Mouse (Mus musculus): ENCODE data around the gene Begain. TPM values are rescaled to one million over a fixed set of nuclear protein-coding genes. Genes with fewer than 3 reads are reported as not detected.

Begain gene
- polyA plus RNA-seq, 1 experiment: 76.4 TPM

DNA sequence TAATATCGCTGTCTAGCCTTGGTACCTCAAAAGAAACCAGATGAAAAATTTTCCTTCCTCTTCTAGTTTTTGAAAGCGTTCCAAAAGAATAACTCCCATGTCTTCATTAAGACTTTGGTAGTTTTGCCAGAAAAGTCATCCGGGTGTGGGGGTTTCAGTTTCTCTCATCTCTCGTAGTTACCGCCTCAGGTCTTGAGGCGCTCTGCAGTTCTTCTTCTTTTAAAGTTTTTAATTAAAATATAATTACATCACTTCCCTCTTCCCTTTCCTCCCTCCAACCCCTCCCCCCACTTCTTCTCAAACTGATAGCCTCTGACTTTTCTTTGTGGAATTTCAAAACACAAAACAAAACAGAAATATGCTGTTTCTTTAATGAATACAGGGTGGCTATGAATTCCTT, 6.1 kb upstream of the Begain start:
- peaks cover 2% of the 10 kb centered on the region; the same call in 1 of the 2 replicates for H3K27me3 ChIP-seq (ENCODE audit: control insufficient read depth, insufficient read depth, low read length)
- no peak overlapping the region for H3K27ac ChIP-seq (ENCODE audit: insufficient read depth, low read length)
- TF ChIP-seq CTCF (IDR thresholded peaks at IDR 0.05; ENCODE audit: borderline replicate concordance, insufficient read depth, low read depth, low read length): no peak
- TF ChIP-seq POLR2A (IDR thresholded peaks at IDR 0.05; ENCODE audit: borderline replicate concordance, insufficient read depth, low read length): no peak
- 79% methylated on average over 6 of the region's 6 CpGs for WGBS
- no peak overlapping the region for H3K4me3 ChIP-seq (replicated peaks; ENCODE audit: insufficient read depth, low read depth, low read length)
- peaks cover 16% of the 10 kb centered on the region for H3K4me1 ChIP-seq (ENCODE audit: control insufficient read depth, insufficient read depth, low read length)
- no peak for DNase-seq

GRCm38 (mm10) chr12:109071248-109071647, 3.2 kb upstream of the Begain start:
- WGBS: 10% methylated on average over 13 of the region's 13 CpGs
- DNase-seq: peak; percentile 79 to 85
- no peak overlapping the region for H3K27ac ChIP-seq (ENCODE audit: insufficient read depth, low read length)
- peaks cover 2% of the 10 kb centered on the region; the same call in 1 of the 2 replicates for H3K27me3 ChIP-seq (ENCODE audit: control insufficient read depth, insufficient read depth, low read length)
- no peak overlapping the region for H3K4me3 ChIP-seq (replicated peaks; ENCODE audit: insufficient read depth, low read depth, low read length)
- H3K4me1 ChIP-seq (ENCODE audit: control insufficient read depth, insufficient read depth, low read length): peaks cover 16% of the 10 kb centered on the region
- TF ChIP-seq POLR2A (IDR thresholded peaks at IDR 0.05; ENCODE audit: borderline replicate concordance, insufficient read depth, low read length) (no peak), CTCF (IDR thresholded peaks at IDR 0.05; ENCODE audit: borderline replicate concordance, insufficient read depth, low read depth, low read length) (no peak)

- no peak for TF ChIP-seq CTCF (IDR thresholded peaks at IDR 0.05; ENCODE audit: borderline replicate concordance, insufficient read depth, low read depth, low read length)
- H3K4me3 ChIP-seq (replicated peaks; ENCODE audit: insufficient read depth, low read depth, low read length): no peak overlapping the region
- no peak overlapping the region for H3K27ac ChIP-seq (ENCODE audit: insufficient read depth, low read length)
- WGBS: 9% methylated on average over 2 of the region's 2 CpGs
- DNase-seq: peak in 1 of 2 experiments; percentile 48
- peaks cover under 1% of the 10 kb centered on the region; the same call in 1 of the 2 replicates for H3K27me3 ChIP-seq (ENCODE audit: control insufficient read depth, insufficient read depth, low read length)
- H3K4me1 ChIP-seq (ENCODE audit: control insufficient read depth, insufficient read depth, low read length): peaks cover 16% of the 10 kb centered on the region
Measured at GRCm38 (mm10) chr12:109069751-109070150, 1.7 kb upstream of the Begain start.

DNA sequence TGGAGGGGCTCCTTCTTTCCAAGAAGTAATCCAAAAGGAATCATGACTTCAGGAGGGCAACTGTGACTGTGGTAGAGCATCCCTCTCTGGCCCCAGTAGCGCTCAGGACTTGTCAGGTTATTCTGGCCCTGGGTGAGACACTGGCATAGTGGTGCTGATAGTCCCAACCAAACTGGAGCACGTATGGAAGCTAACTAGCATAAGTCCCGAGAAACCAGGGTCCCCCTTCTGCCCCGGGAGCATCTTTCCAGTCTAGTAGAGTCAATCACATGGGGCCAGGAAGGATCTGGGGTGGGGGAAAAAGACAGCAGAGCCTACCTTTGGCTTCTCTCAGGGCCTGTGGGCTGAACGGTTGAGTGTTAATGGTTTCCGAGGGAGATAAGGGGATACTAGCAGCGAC, 721 bp upstream of the Begain start:
- H3K27ac ChIP-seq (ENCODE audit: insufficient read depth, low read length): no peak overlapping the region
- WGBS: 89% methylated on average over 7 of the region's 7 CpGs
- no peak overlapping the region for H3K4me3 ChIP-seq (replicated peaks; ENCODE audit: insufficient read depth, low read depth, low read length)
- no peaks in the 10 kb centered on the region; the same call in 1 of the 2 replicates for H3K27me3 ChIP-seq (ENCODE audit: control insufficient read depth, insufficient read depth, low read length)
- DNase-seq: no peak
- peaks cover 16% of the 10 kb centered on the region for H3K4me1 ChIP-seq (ENCODE audit: control insufficient read depth, insufficient read depth, low read length)
- no peak for TF ChIP-seq POLR2A (IDR thresholded peaks at IDR 0.05; ENCODE audit: borderline replicate concordance, insufficient read depth, low read length)
- no peak for TF ChIP-seq CTCF (IDR thresholded peaks at IDR 0.05; ENCODE audit: borderline replicate concordance, insufficient read depth, low read depth, low read length)

DNA sequence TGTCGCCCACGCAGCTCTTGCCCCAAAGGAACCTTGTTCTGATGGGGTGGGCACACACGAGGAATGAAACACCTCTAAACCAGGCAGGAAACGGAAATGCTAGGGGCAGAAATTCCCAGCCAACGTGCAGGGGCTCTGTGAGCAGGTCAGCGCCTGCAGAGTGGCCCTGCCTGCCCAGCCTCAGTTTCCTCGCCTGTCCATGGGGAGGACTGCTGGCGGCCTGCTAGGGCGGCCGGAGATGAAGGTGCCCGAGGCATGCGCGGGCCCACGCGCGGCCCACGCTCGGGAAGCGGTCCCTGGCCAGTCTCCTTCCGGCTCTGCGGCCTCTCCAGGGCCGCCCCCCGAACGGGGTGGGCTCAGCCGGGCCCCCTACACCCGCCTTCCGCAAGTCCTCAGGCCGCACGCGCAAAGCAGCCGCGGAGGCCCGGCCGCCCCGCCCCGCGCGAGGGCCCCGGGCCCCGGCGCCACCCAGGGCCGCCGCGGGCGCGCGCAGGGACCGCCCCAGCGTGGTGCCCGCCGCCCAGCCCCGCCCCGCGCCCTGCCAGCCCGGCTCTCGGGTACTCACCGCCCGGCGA, 369 bp downstream of the Begain start:
- 5% methylated on average over 54 of the region's 59 CpGs for WGBS
- TF ChIP-seq POLR2A (IDR thresholded peaks at IDR 0.05; ENCODE audit: borderline replicate concordance, insufficient read depth, low read length): no peak
- TF ChIP-seq CTCF (IDR thresholded peaks at IDR 0.05; ENCODE audit: borderline replicate concordance, insufficient read depth, low read depth, low read length): no peak

GRCm38 (mm10) chr12:109058660-109059059, 9.4 kb downstream of the Begain start:
- Histone ChIP-seq H3K4me1 (ENCODE audit: control insufficient read depth, insufficient read depth, low read length) (no peaks in the 10 kb centered on the region), H3K4me3 (replicated peaks; ENCODE audit: insufficient read depth, low read depth, low read length) (no peak overlapping the region), H3K27ac (ENCODE audit: insufficient read depth, low read length) (no peak overlapping the region), H3K27me3 (ENCODE audit: control insufficient read depth, insufficient read depth, low read length) (peaks cover 3% of the 10 kb centered on the region; the same call in 1 of the 2 replicates)
- 86% methylated on average over 8 of the region's 8 CpGs for WGBS
- TF ChIP-seq CTCF (IDR thresholded peaks at IDR 0.05; ENCODE audit: borderline replicate concordance, insufficient read depth, low read depth, low read length): no peak
- TF ChIP-seq POLR2A (IDR thresholded peaks at IDR 0.05; ENCODE audit: borderline replicate concordance, insufficient read depth, low read length): no peak
- no peak for DNase-seq

More for the DNA sequence above, 369 bp downstream of the Begain start:
- peaks cover 16% of the 10 kb centered on the region for H3K4me1 ChIP-seq (ENCODE audit: control insufficient read depth, insufficient read depth, low read length)
- DNase-seq: no peak
- H3K27me3 ChIP-seq (ENCODE audit: control insufficient read depth, insufficient read depth, low read length): no peaks in the 10 kb centered on the region; the same call in 1 of the 2 replicates
- no peak overlapping the region for H3K4me3 ChIP-seq (replicated peaks; ENCODE audit: insufficient read depth, low read depth, low read length)
- no peak overlapping the region for H3K27ac ChIP-seq (ENCODE audit: insufficient read depth, low read length)

- H3K27ac ChIP-seq (ENCODE audit: insufficient read depth, low read length): no peak overlapping the region
- no peak overlapping the region for H3K4me3 ChIP-seq (replicated peaks; ENCODE audit: insufficient read depth, low read depth, low read length)
- DNase-seq: no peak
- WGBS: 88% methylated on average over 4 of the region's 4 CpGs
- no peaks in the 10 kb centered on the region for H3K4me1 ChIP-seq (ENCODE audit: control insufficient read depth, insufficient read depth, low read length)
- H3K27me3 ChIP-seq (ENCODE audit: control insufficient read depth, insufficient read depth, low read length): peaks cover 4% of the 10 kb centered on the region; the same call in 1 of the 2 replicates
- TF ChIP-seq CTCF (IDR thresholded peaks at IDR 0.05; ENCODE audit: borderline replicate concordance, insufficient read depth, low read depth, low read length) (no peak), POLR2A (IDR thresholded peaks at IDR 0.05; ENCODE audit: borderline replicate concordance, insufficient read depth, low read length) (no peak)
Measured at GRCm38 (mm10) chr12:109057736-109058135, 10.3 kb downstream of the Begain start.

DNA sequence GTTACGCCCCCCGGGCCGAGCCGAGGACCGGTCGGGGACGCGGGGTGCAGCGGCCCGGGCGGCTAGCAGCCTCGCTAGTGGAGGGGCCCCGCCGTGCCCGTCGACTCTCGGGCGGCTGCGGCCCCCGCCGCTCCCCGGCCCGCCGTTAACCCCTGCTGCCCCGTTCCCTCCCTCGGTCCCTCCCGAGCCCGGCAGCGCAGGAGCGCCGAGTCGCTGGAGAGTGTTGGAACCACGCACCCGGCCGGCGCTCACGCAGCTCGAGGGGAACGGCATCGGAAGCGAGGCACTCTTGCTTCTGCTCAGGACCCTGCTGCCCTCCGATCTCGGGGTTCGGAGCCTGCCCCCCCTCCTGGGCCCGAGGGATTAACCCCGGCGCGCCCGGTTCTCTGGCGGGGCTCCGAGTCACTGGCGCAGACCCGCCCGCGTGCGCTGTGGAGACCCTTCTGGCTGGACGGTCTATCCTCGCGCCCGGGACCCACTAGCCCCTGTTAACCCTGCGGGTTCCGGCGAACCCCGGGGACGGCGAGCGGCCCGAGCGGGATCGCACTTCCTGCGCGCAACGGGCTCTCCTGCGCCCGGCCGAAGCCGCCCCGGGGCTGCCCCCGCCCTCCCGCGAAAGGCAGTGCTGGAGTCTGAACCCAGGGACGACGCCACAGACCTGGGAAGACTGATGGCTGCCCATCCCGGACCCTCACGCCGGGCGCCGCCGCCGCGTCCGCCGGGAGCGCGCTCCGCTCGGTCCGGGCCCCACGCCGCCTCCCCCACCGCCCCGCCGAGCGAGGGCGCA, 14.8 kb downstream of the Begain start:
- Histone ChIP-seq H3K27me3 (ENCODE audit: control insufficient read depth, insufficient read depth, low read length) (peaks cover 4% of the 10 kb centered on the region; the same call in 1 of the 2 replicates), H3K27ac (ENCODE audit: insufficient read depth, low read length) (no peak overlapping the region), H3K4me1 (ENCODE audit: control insufficient read depth, insufficient read depth, low read length) (no peaks in the 10 kb centered on the region), H3K4me3 (replicated peaks; ENCODE audit: insufficient read depth, low read depth, low read length) (peak overlapping the region; percentile 19)
- DNase-seq: no peak
- TF ChIP-seq CTCF (IDR thresholded peaks at IDR 0.05; ENCODE audit: borderline replicate concordance, insufficient read depth, low read depth, low read length) (no peak), POLR2A (IDR thresholded peaks at IDR 0.05; ENCODE audit: borderline replicate concordance, insufficient read depth, low read length) (no peak)
- under 1% methylated on average over 102 of the region's 105 CpGs for WGBS

All from cerebellum, adult 2 months (tissue).